Mouse (Mus musculus): ENCODE data around the gene Vtn. TPM values are rescaled to one million over a fixed set of nuclear protein-coding genes. Genes with fewer than 3 reads are reported as not detected.

Vtn gene
- 0.73 and 0.84 TPM in 2 replicates for polyA plus RNA-seq (2014; fragmentation: Nextera tagmentation; extraction: Ambion mirVana)

GRCm38 (mm10) chr11:78499004-78499403, at the start of gene Vtn:
Vtn (plus strand) TSS chr11:78499091.
- Histone ChIP-seq H3K36me3 (ENCODE audit: control insufficient read depth, insufficient read depth, low read length) (no peaks in the 10 kb centered on the region), H3K9ac (ENCODE audit: low read depth, low read length) (peak within 1 kb of the TSS; percentile 42; the same call in 1 of the 2 replicates), H3K4me2 (replicated peaks; ENCODE audit: low read depth, low read length) (peak within 1 kb of the TSS; percentile 98), H3K4me3 (ENCODE audit: low read length) (peak within 1 kb of the TSS; percentile 57), H3K27me3 (ENCODE audit: control insufficient read depth, insufficient read depth, low read length) (peaks cover 16% of the 10 kb centered on the region), H3K27ac (ENCODE audit: low read depth, low read length) (no peak within 1 kb of the TSS), H3K9me3 (ENCODE audit: control insufficient read depth, low read length) (no peaks in the 10 kb centered on the region), H3K4me1 (ENCODE audit: control insufficient read depth, insufficient read depth, low read length) (0 out of 2 replicates have a peak, but pooled peaks cover 6% of the 10 kb centered on the region)
- ATAC-seq (ENCODE audit: low FRiP score, low TSS enrichment) = no peak
- WGBS = 55% methylated on average over 7 of the region's 7 CpGs

DNA sequence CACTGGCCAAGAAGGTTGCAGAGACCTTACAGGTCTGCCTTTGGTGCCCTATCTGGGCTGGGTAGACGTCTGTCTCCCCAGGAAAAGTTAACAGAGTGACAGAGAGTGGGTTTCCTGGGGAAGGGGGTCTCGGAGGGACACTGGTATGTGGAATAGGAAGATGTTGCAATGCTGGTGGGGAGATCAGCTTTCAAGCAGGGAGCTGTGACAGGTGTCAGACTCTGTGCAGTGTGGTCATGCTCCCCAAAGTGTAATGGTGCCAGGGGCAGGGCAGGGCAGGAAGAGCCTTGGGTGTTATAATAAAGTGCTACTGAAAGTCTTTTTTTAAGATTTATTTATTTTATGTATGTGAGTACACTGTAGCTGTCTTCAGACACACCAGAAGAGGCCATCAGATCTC, 48.6 kb upstream of the Vtn start:
- Histone ChIP-seq H3K27me3 (ENCODE audit: control insufficient read depth, insufficient read depth, low read length) (no peaks in the 10 kb centered on the region), H3K4me3 (ENCODE audit: low read length) (no peak overlapping the region), H3K9me3 (ENCODE audit: control insufficient read depth, low read length) (no peaks in the 10 kb centered on the region), H3K4me2 (replicated peaks; ENCODE audit: low read depth, low read length) (no peak overlapping the region), H3K36me3 (ENCODE audit: control insufficient read depth, insufficient read depth, low read length) (no peaks in the 10 kb centered on the region), H3K9ac (ENCODE audit: low read depth, low read length) (no peak overlapping the region), H3K4me1 (ENCODE audit: control insufficient read depth, insufficient read depth, low read length) (no peaks in the 10 kb centered on the region), H3K27ac (ENCODE audit: low read depth, low read length) (no peak overlapping the region)
- ATAC-seq (ENCODE audit: low FRiP score, low TSS enrichment) = no peak
- 51% methylated on average over 2 of the region's 2 CpGs for WGBS

- Histone ChIP-seq H3K4me2 (replicated peaks; ENCODE audit: low read depth, low read length) (no peak overlapping the region), H3K4me1 (ENCODE audit: control insufficient read depth, insufficient read depth, low read length) (no peaks in the 10 kb centered on the region), H3K27me3 (ENCODE audit: control insufficient read depth, insufficient read depth, low read length) (no peaks in the 10 kb centered on the region; the same call in 1 of the 2 replicates), H3K9ac (ENCODE audit: low read depth, low read length) (no peak overlapping the region), H3K36me3 (ENCODE audit: control insufficient read depth, insufficient read depth, low read length) (no peaks in the 10 kb centered on the region), H3K27ac (ENCODE audit: low read depth, low read length) (no peak overlapping the region), H3K4me3 (ENCODE audit: low read length) (no peak overlapping the region), H3K9me3 (ENCODE audit: control insufficient read depth, low read length) (no peaks in the 10 kb centered on the region)
- WGBS = 11% methylated on average over 4 of the region's 4 CpGs
- no peak for ATAC-seq (ENCODE audit: low FRiP score, low TSS enrichment)
Measured at GRCm38 (mm10) chr11:78453675-78454074, 45.2 kb upstream of the Vtn start.

DNA sequence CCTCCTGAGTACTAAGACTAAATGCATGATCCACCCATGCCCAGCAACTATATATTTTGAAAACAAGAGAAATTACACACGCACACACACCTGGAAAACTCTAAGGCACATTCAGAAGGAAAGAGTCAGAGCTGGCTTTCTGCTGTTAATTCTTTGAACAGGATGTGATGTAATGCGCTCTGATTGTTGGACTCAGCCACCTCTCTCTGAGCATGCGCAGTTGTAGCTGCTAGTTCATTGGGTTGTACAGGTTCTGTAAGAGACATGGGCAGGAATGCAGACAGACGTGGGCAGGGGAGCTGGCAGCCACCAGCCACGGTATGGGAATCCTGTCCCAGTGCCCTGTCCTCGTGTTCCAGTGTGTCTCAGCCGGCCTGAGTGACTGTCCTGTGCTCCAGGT, 44.6 kb upstream of the Vtn start:
- Histone ChIP-seq H3K4me1 (ENCODE audit: control insufficient read depth, insufficient read depth, low read length) (no peaks in the 10 kb centered on the region), H3K27ac (ENCODE audit: low read depth, low read length) (no peak overlapping the region), H3K9ac (ENCODE audit: low read depth, low read length) (no peak overlapping the region), H3K4me2 (replicated peaks; ENCODE audit: low read depth, low read length) (no peak overlapping the region), H3K27me3 (ENCODE audit: control insufficient read depth, insufficient read depth, low read length) (no peaks in the 10 kb centered on the region; the same call in 1 of the 2 replicates), H3K4me3 (ENCODE audit: low read length) (no peak overlapping the region), H3K36me3 (ENCODE audit: control insufficient read depth, insufficient read depth, low read length) (no peaks in the 10 kb centered on the region), H3K9me3 (ENCODE audit: control insufficient read depth, low read length) (no peaks in the 10 kb centered on the region)
- 74% methylated on average over 7 of the region's 7 CpGs for WGBS
- no peak for ATAC-seq (ENCODE audit: low FRiP score, low TSS enrichment)

DNA sequence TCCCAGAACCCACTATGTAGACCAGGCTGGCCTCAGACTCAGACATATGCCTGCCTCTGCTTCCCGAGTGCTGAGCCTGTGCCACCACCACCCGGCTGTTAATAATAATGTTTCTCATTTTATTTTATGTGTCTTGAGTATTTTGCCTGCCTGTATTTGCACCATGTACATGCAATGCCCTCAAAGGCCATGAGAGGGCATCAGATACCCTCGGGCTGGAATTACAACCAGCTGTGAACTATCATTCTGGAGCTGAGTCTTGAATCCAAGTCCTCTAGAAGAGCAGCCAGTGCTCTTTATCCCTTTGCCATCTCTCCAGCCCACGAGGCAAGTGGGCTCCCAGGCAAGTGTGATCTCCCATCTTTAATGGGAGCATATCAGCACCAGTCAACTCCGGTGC, 43.6 kb upstream of the Vtn start:
- WGBS = 45% methylated on average over 5 of the region's 5 CpGs
- Histone ChIP-seq H3K36me3 (ENCODE audit: control insufficient read depth, insufficient read depth, low read length) (no peaks in the 10 kb centered on the region), H3K4me1 (ENCODE audit: control insufficient read depth, insufficient read depth, low read length) (no peaks in the 10 kb centered on the region), H3K4me3 (ENCODE audit: low read length) (no peak overlapping the region), H3K27ac (ENCODE audit: low read depth, low read length) (no peak overlapping the region), H3K9me3 (ENCODE audit: control insufficient read depth, low read length) (no peaks in the 10 kb centered on the region), H3K9ac (ENCODE audit: low read depth, low read length) (no peak overlapping the region), H3K27me3 (ENCODE audit: control insufficient read depth, insufficient read depth, low read length) (no peaks in the 10 kb centered on the region; the same call in 1 of the 2 replicates), H3K4me2 (replicated peaks; ENCODE audit: low read depth, low read length) (no peak overlapping the region)
- no peak for ATAC-seq (ENCODE audit: low FRiP score, low TSS enrichment)

DNA sequence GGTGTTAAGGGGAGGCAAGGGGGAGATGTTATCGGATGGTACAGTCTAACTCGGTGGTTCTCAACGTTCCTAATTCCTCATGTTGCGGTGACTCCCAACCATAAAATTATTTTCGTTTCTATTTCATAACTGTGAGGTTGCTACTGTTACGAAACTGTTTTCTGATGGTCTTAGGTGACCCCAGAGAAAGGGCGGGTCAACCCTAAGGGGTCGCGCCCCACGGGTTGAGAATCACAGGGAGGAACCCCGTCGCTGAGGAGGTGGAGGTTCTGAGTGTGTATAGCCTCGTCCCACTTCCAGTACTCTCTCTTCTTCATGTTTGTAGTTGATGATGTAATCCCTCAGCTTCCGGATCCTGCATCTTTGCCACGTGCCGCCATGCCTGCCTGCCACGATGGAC, 40.2 kb upstream of the Vtn start:
- no peak overlapping the region for H3K27ac ChIP-seq (ENCODE audit: low read depth, low read length)
- 84% methylated on average over 17 of the region's 17 CpGs for WGBS
- H3K36me3 ChIP-seq (ENCODE audit: control insufficient read depth, insufficient read depth, low read length) = no peaks in the 10 kb centered on the region
- H3K4me3 ChIP-seq (ENCODE audit: low read length) = no peak overlapping the region
- no peak overlapping the region for H3K4me2 ChIP-seq (replicated peaks; ENCODE audit: low read depth, low read length)
- H3K9ac ChIP-seq (ENCODE audit: low read depth, low read length) = no peak overlapping the region
- 0 out of 2 replicates have a peak, but pooled peaks cover 3% of the 10 kb centered on the region for H3K4me1 ChIP-seq (ENCODE audit: control insufficient read depth, insufficient read depth, low read length)
- no peaks in the 10 kb centered on the region; the same call in 1 of the 2 replicates for H3K27me3 ChIP-seq (ENCODE audit: control insufficient read depth, insufficient read depth, low read length)
- ATAC-seq (ENCODE audit: low FRiP score, low TSS enrichment) = no peak
- peaks cover 4% of the 10 kb centered on the region; the same call in 1 of the 2 replicates for H3K9me3 ChIP-seq (ENCODE audit: control insufficient read depth, low read length)

DNA sequence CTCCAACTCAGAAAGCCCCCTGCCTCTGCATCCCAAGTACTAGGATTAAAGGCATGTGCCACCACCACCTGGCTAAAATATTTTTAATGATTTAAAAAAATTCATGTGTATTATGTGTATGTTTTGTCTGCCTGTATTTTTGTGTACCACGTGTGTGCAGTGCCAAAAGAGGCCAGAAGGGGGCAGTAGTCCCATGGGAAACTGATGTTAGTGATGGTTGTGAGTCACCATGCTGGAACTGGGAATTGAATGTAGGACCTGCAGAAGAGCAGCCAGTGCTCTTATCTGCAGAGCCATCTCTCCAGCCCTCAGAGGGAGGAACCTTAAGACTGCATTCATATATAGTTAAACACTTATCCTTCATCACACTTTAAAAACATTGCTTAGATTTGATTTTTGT, 37.0 kb upstream of the Vtn start:
- ATAC-seq (ENCODE audit: low FRiP score, low TSS enrichment) = no peak
- Histone ChIP-seq H3K4me1 (ENCODE audit: control insufficient read depth, insufficient read depth, low read length) (peaks cover 14% of the 10 kb centered on the region), H3K27me3 (ENCODE audit: control insufficient read depth, insufficient read depth, low read length) (no peaks in the 10 kb centered on the region), H3K36me3 (ENCODE audit: control insufficient read depth, insufficient read depth, low read length) (no peaks in the 10 kb centered on the region), H3K4me3 (ENCODE audit: low read length) (no peak overlapping the region), H3K9me3 (ENCODE audit: control insufficient read depth, low read length) (peaks cover 4% of the 10 kb centered on the region; the same call in 1 of the 2 replicates), H3K27ac (ENCODE audit: low read depth, low read length) (no peak overlapping the region), H3K4me2 (replicated peaks; ENCODE audit: low read depth, low read length) (no peak overlapping the region), H3K9ac (ENCODE audit: low read depth, low read length) (no peak overlapping the region)
- WGBS = 77% methylated on average over 1 of the region's 1 CpGs

- no peaks in the 10 kb centered on the region for H3K36me3 ChIP-seq (ENCODE audit: control insufficient read depth, insufficient read depth, low read length)
- H3K9me3 ChIP-seq (ENCODE audit: control insufficient read depth, low read length) = peaks cover 4% of the 10 kb centered on the region; the same call in 1 of the 2 replicates
- H3K9ac ChIP-seq (ENCODE audit: low read depth, low read length) = no peak overlapping the region
- no peak for ATAC-seq (ENCODE audit: low FRiP score, low TSS enrichment)
- H3K27ac ChIP-seq (ENCODE audit: low read depth, low read length) = no peak overlapping the region
- WGBS = 88% methylated on average over 5 of the region's 5 CpGs
- H3K27me3 ChIP-seq (ENCODE audit: control insufficient read depth, insufficient read depth, low read length) = no peaks in the 10 kb centered on the region
- no peak overlapping the region for H3K4me2 ChIP-seq (replicated peaks; ENCODE audit: low read depth, low read length)
- H3K4me1 ChIP-seq (ENCODE audit: control insufficient read depth, insufficient read depth, low read length) = peaks cover 14% of the 10 kb centered on the region
- no peak overlapping the region for H3K4me3 ChIP-seq (ENCODE audit: low read length)
Measured at GRCm38 (mm10) chr11:78462669-78463068, 36.2 kb upstream of the Vtn start.

- peaks cover 4% of the 10 kb centered on the region; the same call in 1 of the 2 replicates for H3K9me3 ChIP-seq (ENCODE audit: control insufficient read depth, low read length)
- H3K4me3 ChIP-seq (ENCODE audit: low read length) = no peak overlapping the region
- H3K9ac ChIP-seq (ENCODE audit: low read depth, low read length) = no peak overlapping the region
- WGBS = 50% methylated on average over 13 of the region's 13 CpGs
- H3K4me1 ChIP-seq (ENCODE audit: control insufficient read depth, insufficient read depth, low read length) = peaks cover 14% of the 10 kb centered on the region
- H3K27ac ChIP-seq (ENCODE audit: low read depth, low read length) = no peak overlapping the region
- no peaks in the 10 kb centered on the region for H3K36me3 ChIP-seq (ENCODE audit: control insufficient read depth, insufficient read depth, low read length)
- no peaks in the 10 kb centered on the region for H3K27me3 ChIP-seq (ENCODE audit: control insufficient read depth, insufficient read depth, low read length)
- ATAC-seq (ENCODE audit: low FRiP score, low TSS enrichment) = no peak
- H3K4me2 ChIP-seq (replicated peaks; ENCODE audit: low read depth, low read length) = no peak overlapping the region
Measured at GRCm38 (mm10) chr11:78463286-78464036, 35.4 kb upstream of the Vtn start.
